In the genomic region with DNA sequence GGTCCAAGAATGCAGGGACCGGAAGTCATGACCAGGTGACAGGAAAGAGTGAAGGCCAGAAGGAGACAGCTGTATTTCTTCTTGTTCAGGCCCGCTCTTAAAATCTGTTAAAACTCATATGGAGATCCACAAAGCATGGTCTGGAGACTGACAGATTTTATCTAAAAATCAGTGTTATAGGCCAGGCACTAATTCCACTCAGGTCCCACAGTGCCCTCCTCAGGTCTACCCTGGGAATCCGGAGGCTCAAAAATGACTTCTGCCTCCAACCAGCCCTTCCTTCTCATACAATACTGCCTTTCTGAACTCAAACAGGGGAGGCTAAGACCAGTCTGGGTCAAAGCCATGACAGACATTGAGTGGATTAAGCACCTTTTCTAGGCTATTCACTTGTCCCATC, we compare ENCODE assay signal across 10 mouse cellular contexts.
DNase-seq lines count a peak whose midpoint lies in the region; ATAC-seq lines count a peak whose summit lies in the region.
"Had no signal": no experiment of that assay in that cellular context is flagged by ENCODE, and none has a peak within 500 bp of the region (broad histone marks: within the 10 kb centered on the region; RNA-seq: fewer than 3 reads in every experiment).

No protein-coding gene starts in this region.

- no peaks in the 10 kb centered on the region for H3K9me3 ChIP-seq in neural tube, embryonic 11.5 days (ENCODE audit: control insufficient read depth, low read length)
- H3K9me3 ChIP-seq in neural tube, embryonic 15.5 days (replicated peaks), result no peaks in the 10 kb centered on the region

- H3K4me1 ChIP-seq in neural tube, embryonic 11.5 days (ENCODE audit: control insufficient read depth, insufficient read depth, low read length), result no peaks in the 10 kb centered on the region
- H3K4me1 ChIP-seq in neural tube, embryonic 15.5 days, result no peaks in the 10 kb centered on the region
- H3K4me1 ChIP-seq: embryonic facial prominence, embryonic 13.5 days had no signal

- intact Hi-C loops in left cerebral cortex, postnatal 4 days (cut with DNase I), result no loop called here

- H3K36me3 ChIP-seq in neural tube, embryonic 11.5 days (ENCODE audit: control insufficient read depth, insufficient read depth, low read length), result no peaks in the 10 kb centered on the region
- no peaks in the 10 kb centered on the region for H3K36me3 ChIP-seq in neural tube, embryonic 15.5 days
- H3K36me3 ChIP-seq: embryonic facial prominence, embryonic 13.5 days had no signal

- H3K27ac ChIP-seq in neural tube, embryonic 11.5 days (ENCODE audit: low read depth, low read length), result no peak overlapping the region
- H3K27ac ChIP-seq in neural tube, embryonic 15.5 days (replicated peaks), result no peak overlapping the region
- H3K27ac ChIP-seq: embryonic facial prominence, embryonic 13.5 days had no signal

- no peak overlapping the region for H3K4me2 ChIP-seq in neural tube, embryonic 11.5 days (ENCODE audit: low read depth)
- H3K4me2 ChIP-seq in neural tube, embryonic 15.5 days, result no peak overlapping the region
- H3K4me2 ChIP-seq: embryonic facial prominence, embryonic 13.5 days had no signal

- DNase-seq in gastrocnemius, adult 18-20 months (ENCODE audit: low spot score), result peak; percentile 38
- DNase-seq in gastrocnemius, adult 8-10 months (ENCODE audit: low spot score in 2 of 2), result no peak
- peak; percentile 17 for DNase-seq in neural tube, embryonic 11.5 days (ENCODE audit: low spot score)
- DNase-seq in cerebellum, postnatal 25 days, result peak; percentile 33 to 57
- DNase-seq in left cerebral cortex, postnatal 4 days, result peak; percentile 34
- DNase-seq in Muller cell, postnatal 12 days (ENCODE audit: inconsistent ontology term), result no peak
- no peak for DNase-seq in spleen, adult 12 weeks (ENCODE audit: low spot score)

- H3K27me3 ChIP-seq in neural tube, embryonic 11.5 days (ENCODE audit: control insufficient read depth, insufficient read depth, low read length), result no peaks in the 10 kb centered on the region
- H3K27me3 ChIP-seq in neural tube, embryonic 15.5 days (replicated peaks), result no peaks in the 10 kb centered on the region
- H3K27me3 ChIP-seq: embryonic facial prominence, embryonic 13.5 days had no signal

- ATAC-seq in neural tube, embryonic 11.5 days (ENCODE audit: insufficient read depth, low FRiP score, low TSS enrichment), result no peak
- no peak for ATAC-seq in neural tube, embryonic 15.5 days (ENCODE audit: low FRiP score)

- H3K4me3 ChIP-seq in neural tube, embryonic 11.5 days (ENCODE audit: low read depth, low read length), result no peak overlapping the region
- no peak overlapping the region for H3K4me3 ChIP-seq in neural tube, embryonic 15.5 days (replicated peaks)
- H3K4me3 ChIP-seq: embryonic facial prominence, embryonic 13.5 days; myocyte had no signal

- WGBS in neural tube, embryonic 11.5 days, result 77% methylated on average over 3 of the region's 3 CpGs
- WGBS in neural tube, embryonic 15.5 days, result 77% methylated on average over 3 of the region's 3 CpGs

- H3K9ac ChIP-seq in neural tube, embryonic 11.5 days (ENCODE audit: low read length), result no peak overlapping the region
- H3K9ac ChIP-seq in neural tube, embryonic 15.5 days (replicated peaks), result no peak overlapping the region
- H3K9ac ChIP-seq: embryonic facial prominence, embryonic 13.5 days had no signal

Comparison
In these comparisons a context has a peak if more than half of its experiments do, and no peak if none do; other contexts are left out.
1. DNase-seq: peak in gastrocnemius, adult 18-20 months (single experiment), neural tube, embryonic 11.5 days (single experiment), cerebellum, postnatal 25 days (2 of 2) and left cerebral cortex, postnatal 4 days (single experiment); none in gastrocnemius, adult 8-10 months (0 of 2), Muller cell, postnatal 12 days (single experiment) and spleen, adult 12 weeks (single experiment).